Mouse (Mus musculus): ENCODE results near the gene Stat2. TPM values are rescaled to one million over a fixed set of nuclear protein-coding genes. Genes with fewer than 3 reads are reported as not detected.

Stat2 gene
- polyA plus RNA-seq, 1 experiment from 2014 or later: 21.0 TPM

DNA sequence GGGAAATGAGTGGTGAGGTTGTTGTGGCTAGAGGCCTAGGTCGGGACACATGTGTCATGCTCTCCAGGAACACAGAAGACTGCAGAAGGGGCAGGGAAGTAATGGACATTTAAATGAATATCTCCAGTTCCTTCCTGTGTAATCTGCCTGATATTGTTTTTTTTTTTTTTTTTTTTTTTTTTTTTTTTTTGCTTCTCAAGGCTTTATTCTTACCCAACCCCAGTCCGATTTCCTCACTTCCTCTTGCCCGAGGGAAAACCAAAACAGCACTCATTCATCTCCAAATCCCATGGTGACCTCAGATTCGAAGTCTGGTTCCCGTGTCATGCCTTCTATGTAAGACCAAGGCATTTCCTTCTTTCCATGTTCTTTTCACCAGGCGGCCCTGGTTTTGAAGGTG lies 27.9 kb downstream of the Stat2 start:
- Histone ChIP-seq H3K27ac (ENCODE audit: low read depth, low read length) (no peak overlapping the region), H3K4me1 (ENCODE audit: control insufficient read depth, insufficient read depth, low read length) (peaks cover 8% of the 10 kb centered on the region; the same call in 1 of the 2 replicates), H3K36me3 (ENCODE audit: control insufficient read depth, insufficient read depth, low read length) (peaks cover 4% of the 10 kb centered on the region; the same call in 1 of the 2 replicates), H3K4me3 (ENCODE audit: low read depth, low read length) (no peak overlapping the region), H3K9me3 (ENCODE audit: control insufficient read depth, low read length) (no peaks in the 10 kb centered on the region), H3K9ac (replicated peaks; ENCODE audit: low read depth, low read length) (no peak overlapping the region), H3K27me3 (ENCODE audit: control insufficient read depth, insufficient read depth, low read length) (no peaks in the 10 kb centered on the region), H3K4me2 (ENCODE audit: low read depth, low read length) (no peak overlapping the region)
- no peak for ATAC-seq (ENCODE audit: low read depth)
- 74% methylated on average over 6 of the region's 6 CpGs for WGBS

DNA sequence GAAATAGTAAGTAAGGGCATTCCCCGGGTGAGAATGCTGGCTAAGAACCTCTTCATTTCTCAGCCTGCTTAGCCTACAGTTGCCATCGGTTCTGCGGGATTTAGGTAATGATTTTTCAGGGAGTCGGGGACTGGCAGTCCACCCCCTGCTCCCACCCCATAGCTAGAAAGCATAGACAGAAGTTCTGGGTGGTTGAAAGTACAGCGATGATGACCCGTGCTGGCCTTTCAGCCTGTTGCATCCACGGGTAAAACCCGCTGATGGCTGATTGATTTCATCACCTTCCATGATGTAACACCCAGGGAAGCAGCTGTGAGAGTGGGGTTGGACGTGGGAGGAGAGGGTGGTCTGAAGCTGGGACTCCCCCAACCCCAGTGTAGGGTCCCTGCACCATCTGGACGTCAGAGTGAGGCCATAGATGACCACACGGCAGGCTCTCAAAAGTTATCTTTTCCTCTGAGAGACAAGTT lies 28.4 kb downstream of the Stat2 start, which contains the start of gene Il23a:
Gene Il23a, minus strand, starts transcription at position 51 of the 470 bp plus-strand sequence.
- Histone ChIP-seq H3K27me3 (ENCODE audit: control insufficient read depth, insufficient read depth, low read length) (no peaks in the 10 kb centered on the region), H3K4me1 (ENCODE audit: control insufficient read depth, insufficient read depth, low read length) (peaks cover 8% of the 10 kb centered on the region; the same call in 1 of the 2 replicates), H3K27ac (ENCODE audit: low read depth, low read length) (no peak within 1 kb of the TSS), H3K9ac (replicated peaks; ENCODE audit: low read depth, low read length) (no peak within 1 kb of the TSS), H3K9me3 (ENCODE audit: control insufficient read depth, low read length) (no peaks in the 10 kb centered on the region), H3K4me3 (ENCODE audit: low read depth, low read length) (no peak within 1 kb of the TSS), H3K4me2 (ENCODE audit: low read depth, low read length) (no peak within 1 kb of the TSS), H3K36me3 (ENCODE audit: control insufficient read depth, insufficient read depth, low read length) (no peaks in the 10 kb centered on the region)
- 78% methylated on average over 11 of the region's 11 CpGs for WGBS
- no peak for ATAC-seq (ENCODE audit: low read depth)

DNA sequence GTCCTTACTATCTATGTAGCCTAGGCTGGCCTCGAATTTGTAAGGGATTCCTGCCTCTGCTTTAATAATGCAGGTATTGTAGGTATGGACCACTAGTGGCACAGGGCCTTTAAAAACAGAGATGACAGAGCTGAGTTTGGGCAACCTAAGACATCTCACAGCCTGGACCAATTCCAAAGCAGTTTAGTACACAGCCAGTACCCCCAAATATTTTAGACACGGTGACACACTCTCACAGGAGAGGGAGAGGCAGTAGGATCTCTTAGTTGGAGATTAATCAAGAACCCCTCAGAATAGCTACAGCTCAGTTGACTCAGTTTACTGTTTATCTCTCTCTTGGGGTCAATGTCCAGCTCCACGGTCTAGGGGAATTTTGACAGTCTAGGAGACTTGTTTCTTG lies 32.0 kb downstream of the Stat2 start:
- Histone ChIP-seq H3K4me3 (ENCODE audit: low read depth, low read length) (peak overlapping the region; percentile 61), H3K9ac (replicated peaks; ENCODE audit: low read depth, low read length) (peak overlapping the region; percentile 90), H3K9me3 (ENCODE audit: control insufficient read depth, low read length) (no peaks in the 10 kb centered on the region), H3K27me3 (ENCODE audit: control insufficient read depth, insufficient read depth, low read length) (no peaks in the 10 kb centered on the region), H3K4me2 (ENCODE audit: low read depth, low read length) (peak overlapping the region; percentile 80), H3K36me3 (ENCODE audit: control insufficient read depth, insufficient read depth, low read length) (no peaks in the 10 kb centered on the region), H3K27ac (ENCODE audit: low read depth, low read length) (peak overlapping the region; percentile 96), H3K4me1 (ENCODE audit: control insufficient read depth, insufficient read depth, low read length) (peaks cover 17% of the 10 kb centered on the region)
- ATAC-seq (ENCODE audit: low read depth): no peak
- 38% methylated on average over 3 of the region's 3 CpGs for WGBS

DNA sequence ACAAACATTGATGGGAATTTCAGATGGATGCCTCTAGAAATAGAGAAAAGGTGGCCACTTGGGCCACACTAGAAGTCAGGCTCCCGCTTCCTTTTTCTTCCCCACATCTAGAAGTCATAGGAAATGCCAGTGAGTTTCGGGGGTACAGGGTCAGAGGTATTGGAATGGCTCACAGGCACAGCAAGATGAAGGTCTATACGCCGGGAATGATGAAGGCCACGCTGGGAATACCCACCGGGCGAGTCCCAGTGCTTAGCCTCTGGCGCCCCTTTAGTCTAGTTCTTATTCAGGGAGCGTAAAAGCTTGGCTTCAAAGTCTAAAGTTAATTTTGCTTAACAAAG lies 32.4 kb downstream of the Stat2 start:
- no peaks in the 10 kb centered on the region for H3K27me3 ChIP-seq (ENCODE audit: control insufficient read depth, insufficient read depth, low read length)
- WGBS: 1% methylated on average over 9 of the region's 9 CpGs

DNA sequence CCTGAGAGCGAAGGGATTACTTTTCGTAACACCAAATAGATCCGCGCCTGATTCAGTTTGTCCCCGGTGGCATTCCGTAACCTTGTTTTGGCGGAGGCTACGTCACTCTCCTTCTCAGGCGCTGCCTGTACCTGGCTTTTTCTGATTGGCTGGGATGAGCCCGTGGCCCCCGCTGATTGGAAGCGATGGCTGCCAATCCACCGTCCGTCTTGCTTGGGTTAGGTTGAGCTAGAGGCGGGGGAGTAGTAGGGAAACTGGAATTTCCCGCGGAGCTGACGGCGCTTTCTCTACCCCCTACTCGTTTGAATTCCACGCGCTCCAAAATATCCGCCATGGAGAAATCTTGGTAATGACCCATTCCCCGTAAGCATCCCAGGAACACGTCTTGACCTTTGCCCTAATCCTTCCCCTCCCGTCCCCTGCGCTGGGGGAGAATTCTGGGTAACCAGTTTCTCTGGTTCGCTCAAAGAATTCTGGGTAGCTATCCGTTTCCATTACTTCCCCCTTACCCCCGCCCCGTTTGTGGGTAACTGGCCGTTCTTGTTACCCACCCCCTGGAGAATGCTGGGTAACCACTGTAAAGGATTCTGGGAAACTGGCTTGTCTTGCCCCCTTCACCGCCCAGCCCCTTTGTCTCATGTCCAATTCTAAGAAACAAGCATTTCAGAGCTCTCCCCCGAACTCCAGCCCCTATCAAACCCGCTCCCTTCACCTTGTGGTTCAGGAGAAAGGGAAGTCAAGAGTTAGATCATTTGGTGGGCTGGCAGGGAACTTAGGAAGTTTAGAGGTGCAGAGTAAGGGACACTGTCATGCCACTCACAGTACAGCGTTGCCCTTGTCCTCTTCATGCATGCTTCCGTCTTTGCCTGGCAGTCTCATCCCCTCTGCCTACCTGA lies 33.0 kb downstream of the Stat2 start, which contains the start of gene Pan2:
Gene Pan2, plus strand, starts transcription at position 210 of the 896 bp plus-strand sequence.
- Histone ChIP-seq H3K4me3 (ENCODE audit: low read depth, low read length) (peak within 1 kb of the TSS; percentile 61), H3K4me1 (ENCODE audit: control insufficient read depth, insufficient read depth, low read length) (peaks cover 17% of the 10 kb centered on the region), H3K9ac (replicated peaks; ENCODE audit: low read depth, low read length) (peak within 1 kb of the TSS; percentile 90), H3K27me3 (ENCODE audit: control insufficient read depth, insufficient read depth, low read length) (no peaks in the 10 kb centered on the region), H3K27ac (ENCODE audit: low read depth, low read length) (peak within 1 kb of the TSS; percentile 96), H3K4me2 (ENCODE audit: low read depth, low read length) (peak within 1 kb of the TSS; percentile 80), H3K36me3 (ENCODE audit: control insufficient read depth, insufficient read depth, low read length) (no peaks in the 10 kb centered on the region), H3K9me3 (ENCODE audit: control insufficient read depth, low read length) (no peaks in the 10 kb centered on the region)
- 1% methylated on average over 37 of the region's 37 CpGs for WGBS
- peak; percentile 99 for ATAC-seq (ENCODE audit: low read depth)

More for the DNA sequence above, 32.4 kb downstream of the Stat2 start:
- peak overlapping the region; percentile 96 for H3K27ac ChIP-seq (ENCODE audit: low read depth, low read length)
- no peaks in the 10 kb centered on the region for H3K36me3 ChIP-seq (ENCODE audit: control insufficient read depth, insufficient read depth, low read length)
- no peaks in the 10 kb centered on the region for H3K9me3 ChIP-seq (ENCODE audit: control insufficient read depth, low read length)
- peaks cover 17% of the 10 kb centered on the region for H3K4me1 ChIP-seq (ENCODE audit: control insufficient read depth, insufficient read depth, low read length)
- H3K9ac ChIP-seq (replicated peaks; ENCODE audit: low read depth, low read length): peak overlapping the region; percentile 90
- peak overlapping the region; percentile 61 for H3K4me3 ChIP-seq (ENCODE audit: low read depth, low read length)
- peak; percentile 31 for ATAC-seq (ENCODE audit: low read depth)
- peak overlapping the region; percentile 80 for H3K4me2 ChIP-seq (ENCODE audit: low read depth, low read length)

DNA sequence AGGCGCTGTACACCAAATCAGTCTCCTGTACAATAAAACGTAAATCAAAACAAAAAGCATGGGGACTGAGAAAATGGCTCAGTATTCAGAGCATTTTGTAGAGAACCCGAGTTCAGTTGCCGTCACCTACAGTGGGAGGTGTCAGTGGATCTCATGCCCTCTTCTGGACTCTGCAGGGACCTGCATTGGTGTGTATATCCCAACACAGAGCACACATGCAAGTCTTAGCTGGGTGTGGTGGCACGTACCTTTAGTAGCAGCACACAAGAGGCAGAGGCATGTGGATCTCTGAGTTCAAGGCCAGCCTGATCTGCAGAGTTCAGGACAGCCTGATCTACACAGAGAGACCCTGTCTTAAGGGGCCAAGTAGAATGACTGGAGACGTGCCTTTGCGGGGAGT lies 39.3 kb downstream of the Stat2 start:
- H3K4me2 ChIP-seq (ENCODE audit: low read depth, low read length): no peak overlapping the region
- no peak overlapping the region for H3K27ac ChIP-seq (ENCODE audit: low read depth, low read length)
- H3K36me3 ChIP-seq (ENCODE audit: control insufficient read depth, insufficient read depth, low read length): peaks cover 20% of the 10 kb centered on the region
- H3K27me3 ChIP-seq (ENCODE audit: control insufficient read depth, insufficient read depth, low read length): no peaks in the 10 kb centered on the region
- 85% methylated on average over 7 of the region's 7 CpGs for WGBS
- no peak overlapping the region for H3K4me3 ChIP-seq (ENCODE audit: low read depth, low read length)
- peaks cover 5% of the 10 kb centered on the region for H3K4me1 ChIP-seq (ENCODE audit: control insufficient read depth, insufficient read depth, low read length)
- no peak overlapping the region for H3K9ac ChIP-seq (replicated peaks; ENCODE audit: low read depth, low read length)
- H3K9me3 ChIP-seq (ENCODE audit: control insufficient read depth, low read length): no peaks in the 10 kb centered on the region
- peak; percentile 13; the same call in 1 of the 2 replicates for ATAC-seq (ENCODE audit: low read depth)

DNA sequence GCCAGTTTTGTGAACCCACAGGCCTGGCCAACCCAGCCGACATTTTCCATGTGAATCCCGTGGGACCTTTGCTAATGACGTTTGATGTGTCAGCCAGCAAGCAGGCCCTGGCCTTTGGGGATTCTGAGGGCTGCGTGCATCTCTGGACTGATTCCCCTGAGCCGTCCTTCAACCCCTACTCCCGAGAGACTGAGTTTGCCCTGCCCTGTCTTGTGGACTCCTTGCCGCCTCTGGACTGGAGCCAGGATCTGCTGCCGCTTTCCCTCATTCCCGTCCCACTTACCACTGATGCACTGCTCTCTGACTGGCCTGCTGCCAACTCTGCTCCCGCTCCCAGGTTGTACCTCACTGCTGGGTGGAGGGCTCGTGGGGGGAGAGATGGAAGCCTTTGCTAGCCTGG lies 39.8 kb downstream of the Stat2 start:
- peak; percentile 68; the same call in 1 of the 2 replicates for ATAC-seq (ENCODE audit: low read depth)
- H3K27ac ChIP-seq (ENCODE audit: low read depth, low read length): no peak overlapping the region
- H3K9me3 ChIP-seq (ENCODE audit: control insufficient read depth, low read length): no peaks in the 10 kb centered on the region
- no peak overlapping the region for H3K4me3 ChIP-seq (ENCODE audit: low read depth, low read length)
- H3K4me2 ChIP-seq (ENCODE audit: low read depth, low read length): no peak overlapping the region
- WGBS: 54% methylated on average over 11 of the region's 11 CpGs
- H3K4me1 ChIP-seq (ENCODE audit: control insufficient read depth, insufficient read depth, low read length): peaks cover 5% of the 10 kb centered on the region
- no peaks in the 10 kb centered on the region for H3K27me3 ChIP-seq (ENCODE audit: control insufficient read depth, insufficient read depth, low read length)
- peaks cover 25% of the 10 kb centered on the region for H3K36me3 ChIP-seq (ENCODE audit: control insufficient read depth, insufficient read depth, low read length)
- H3K9ac ChIP-seq (replicated peaks; ENCODE audit: low read depth, low read length): no peak overlapping the region

DNA sequence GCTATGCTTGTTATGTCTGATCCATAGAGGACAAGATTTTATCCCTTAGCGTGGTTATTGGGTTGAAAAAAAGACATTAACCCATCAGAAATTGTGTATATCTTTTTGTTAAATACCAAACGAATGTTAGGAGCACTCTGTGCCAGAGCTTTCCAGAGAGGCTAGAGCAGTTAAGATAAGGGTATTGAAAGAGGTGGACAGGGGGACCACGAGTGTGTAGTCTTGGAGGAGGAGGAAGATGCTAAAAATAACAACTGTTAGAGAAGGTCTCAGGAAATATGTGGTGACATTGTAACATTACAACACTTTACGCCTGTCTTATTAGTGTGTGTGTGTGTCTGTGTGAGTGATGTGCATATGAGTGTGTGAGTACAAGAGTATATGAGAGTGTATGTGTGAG lies 40.5 kb downstream of the Stat2 start:
- H3K4me3 ChIP-seq (ENCODE audit: low read depth, low read length): no peak overlapping the region
- H3K27ac ChIP-seq (ENCODE audit: low read depth, low read length): no peak overlapping the region
- no peaks in the 10 kb centered on the region for H3K27me3 ChIP-seq (ENCODE audit: control insufficient read depth, insufficient read depth, low read length)
- H3K4me1 ChIP-seq (ENCODE audit: control insufficient read depth, insufficient read depth, low read length): peaks cover 5% of the 10 kb centered on the region
- peaks cover 31% of the 10 kb centered on the region for H3K36me3 ChIP-seq (ENCODE audit: control insufficient read depth, insufficient read depth, low read length)
- no peak overlapping the region for H3K4me2 ChIP-seq (ENCODE audit: low read depth, low read length)
- H3K9ac ChIP-seq (replicated peaks; ENCODE audit: low read depth, low read length): no peak overlapping the region
- WGBS: 86% methylated on average over 4 of the region's 4 CpGs
- no peaks in the 10 kb centered on the region for H3K9me3 ChIP-seq (ENCODE audit: control insufficient read depth, low read length)
- no peak for ATAC-seq (ENCODE audit: low read depth)

DNA sequence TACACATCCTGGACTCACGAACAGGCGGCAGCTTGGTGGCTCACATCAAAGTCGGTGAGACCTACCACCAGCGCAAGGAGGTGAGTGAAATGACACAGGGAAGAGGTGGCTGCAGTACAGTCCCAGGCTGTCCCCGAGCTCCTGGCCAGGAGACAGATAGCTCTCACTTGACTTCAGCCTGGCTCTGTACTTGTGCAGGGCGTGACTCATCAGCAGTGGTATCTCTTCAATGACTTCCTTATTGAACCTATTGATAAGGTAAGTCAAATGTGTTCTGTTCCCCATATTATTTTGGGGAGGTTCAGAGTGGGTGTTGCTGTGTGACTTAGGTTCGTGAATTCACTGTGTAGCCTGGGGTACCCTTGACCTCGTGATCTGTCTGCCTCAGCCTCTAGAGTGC lies 45.2 kb downstream of the Stat2 start:
- Histone ChIP-seq H3K4me3 (ENCODE audit: low read depth, low read length) (no peak overlapping the region), H3K27me3 (ENCODE audit: control insufficient read depth, insufficient read depth, low read length) (no peaks in the 10 kb centered on the region), H3K4me1 (ENCODE audit: control insufficient read depth, insufficient read depth, low read length) (no peaks in the 10 kb centered on the region), H3K27ac (ENCODE audit: low read depth, low read length) (no peak overlapping the region), H3K9ac (replicated peaks; ENCODE audit: low read depth, low read length) (no peak overlapping the region), H3K4me2 (ENCODE audit: low read depth, low read length) (no peak overlapping the region), H3K9me3 (ENCODE audit: control insufficient read depth, low read length) (no peaks in the 10 kb centered on the region), H3K36me3 (ENCODE audit: control insufficient read depth, insufficient read depth, low read length) (peaks cover 49% of the 10 kb centered on the region)
- 95% methylated on average over 8 of the region's 8 CpGs for WGBS
- no peak for ATAC-seq (ENCODE audit: low read depth)

All from neural tube, embryonic 14.5 days (tissue).